Mouse (Mus musculus) mesoderm, embryonic 11.5 days (tissue): Measurements from ENCODE around the gene Pias3.
"Not testable (repeated sequence)": the region's sequence is repeated elsewhere in the genome, so short reads cannot be mapped to it uniquely, and the experiment has no call there.

ENCODE experiments used
- DNase-seq: peaks from one replicate; pipeline ENCODE4 v3.0.0-alpha.2; 2012; ENCODE audit warnings: low read depth, low spot score

The Pias3 gene

GRCm38 (mm10) chr3:96728634-96729402 is 32.6 kb downstream of the Pias3 start:
- no peak for DNase-seq

DNA sequence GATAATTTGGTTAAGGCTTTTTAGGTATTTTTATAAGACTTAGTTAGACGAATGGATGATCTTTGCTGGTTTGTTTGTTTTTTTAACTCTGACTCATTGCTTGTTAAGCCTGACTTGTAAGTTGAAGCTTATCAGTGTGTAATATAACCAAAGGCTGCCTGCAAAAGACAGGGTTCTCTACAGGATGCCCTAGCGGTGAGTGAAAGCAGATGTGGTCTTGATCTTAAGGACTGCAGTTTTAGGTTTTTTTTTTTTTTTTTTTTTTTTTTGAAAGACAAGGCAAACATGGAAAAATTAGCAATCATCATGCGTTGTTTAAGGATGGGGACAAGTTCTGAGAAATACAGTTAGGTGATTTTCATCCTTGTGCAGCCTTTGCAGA is 33.2 kb downstream of the Pias3 start:
- DNase-seq = peak; percentile 32

DNA sequence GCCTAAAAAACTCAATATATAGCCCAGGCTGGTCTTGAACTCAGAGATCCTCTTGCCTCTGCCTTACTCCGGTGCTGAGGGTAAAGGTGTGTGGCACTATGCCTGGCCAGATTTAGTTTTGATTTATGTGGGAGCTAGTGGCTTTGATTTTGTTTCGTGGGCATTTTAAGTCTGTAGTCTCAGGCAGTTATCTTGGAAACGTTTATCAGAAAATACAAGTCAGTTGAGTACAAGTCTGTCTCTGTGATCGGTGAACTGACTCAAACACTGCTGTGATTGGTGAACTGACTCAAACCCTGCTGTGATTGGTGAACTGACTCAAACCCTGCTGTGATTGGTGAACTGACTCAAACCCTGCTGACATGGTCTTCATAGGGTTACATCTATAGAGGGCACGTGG is 34.6 kb downstream of the Pias3 start:
- DNase-seq = no peak

DNA sequence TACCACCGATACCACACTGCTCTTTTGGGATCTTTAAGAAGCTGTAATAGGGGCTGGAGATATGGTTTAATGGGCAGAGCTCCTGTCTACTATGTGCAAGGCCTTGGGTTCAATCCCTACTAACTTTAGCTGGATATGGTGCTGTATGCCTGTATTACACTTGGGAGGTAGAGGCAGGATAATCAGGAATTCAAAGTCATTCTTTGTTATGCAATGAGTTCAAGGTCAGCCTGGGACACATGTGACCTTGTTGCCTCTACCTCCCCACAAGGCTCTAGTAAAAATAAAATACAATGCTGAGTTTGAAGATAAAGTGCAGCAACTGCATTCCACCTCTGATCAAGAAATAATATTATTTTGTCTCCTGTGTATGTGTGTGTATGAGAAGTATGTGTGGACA is 37.8 kb downstream of the Pias3 start:
- no peak for DNase-seq

- DNase-seq = no peak
Observed at GRCm38 (mm10) chr3:96735200-96735599, 39.0 kb downstream of the Pias3 start.

GRCm38 (mm10) chr3:96737013-96737740 is 41.0 kb downstream of the Pias3 start:
- DNase-seq = no peak

DNA sequence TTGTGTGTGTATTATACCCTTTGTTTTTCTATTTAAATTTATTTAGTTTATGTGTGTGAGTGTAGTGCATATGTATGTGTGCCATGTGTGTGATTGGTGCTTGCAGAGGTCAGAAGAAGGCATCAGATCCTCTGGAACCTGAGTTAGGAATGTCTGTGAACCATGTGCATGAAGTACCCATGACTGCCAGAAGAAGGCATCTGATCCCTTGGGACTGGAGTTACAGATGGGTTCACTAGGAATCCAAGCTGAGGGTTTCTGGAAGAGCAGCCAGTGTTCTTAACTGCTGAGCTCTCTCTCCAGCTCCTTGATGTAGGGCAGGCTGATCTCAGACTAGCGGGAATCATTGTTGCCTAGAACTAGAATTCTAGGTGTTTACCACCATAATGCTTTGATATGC is 41.8 kb downstream of the Pias3 start:
- DNase-seq = peak; percentile 42

DNA sequence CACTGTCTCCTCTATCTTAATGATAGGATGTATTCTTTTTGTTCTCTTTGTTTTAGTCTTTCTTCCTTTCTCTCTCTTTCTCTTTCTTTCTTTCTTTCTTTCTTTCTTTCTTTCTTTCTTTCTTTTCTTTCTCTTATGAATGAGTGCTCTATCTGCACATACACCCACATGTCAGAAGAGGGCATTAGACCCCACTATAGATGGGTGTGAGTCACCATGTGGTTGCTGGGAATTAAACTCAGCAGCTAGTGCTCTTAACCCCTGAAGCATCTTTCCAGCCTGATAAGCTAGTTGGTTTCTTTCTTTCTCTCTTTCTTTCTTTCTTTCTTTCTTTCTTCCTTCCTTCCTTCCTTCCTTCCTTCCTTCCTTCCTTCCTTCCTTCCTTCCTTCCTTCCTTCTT is 44.1 kb downstream of the Pias3 start:
- DNase-seq = not testable (repeated sequence)

GRCm38 (mm10) chr3:96744348-96744747 is 48.2 kb downstream of the Pias3 start:
- DNase-seq = no peak

GRCm38 (mm10) chr3:96746829-96747228 is 50.6 kb downstream of the Pias3 start:
- DNase-seq = no peak
